Mouse (Mus musculus) urinary bladder, postnatal 10 days (tissue): ENCODE results near the gene Arvcf.

Source experiments
- DNase-seq: peaks from one replicate; pipeline ENCODE4 v3.0.0; 2022; ENCODE audit warnings: low spot score

Gene Arvcf

GRCm38 (mm10) chr16:18356961-18357360 lies 9.0 kb downstream of the Arvcf start:
- DNase-seq: no peak

GRCm38 (mm10) chr16:18357977-18358376 lies 10.0 kb downstream of the Arvcf start:
- no peak for DNase-seq

GRCm38 (mm10) chr16:18360151-18360805 lies 12.3 kb downstream of the Arvcf start:
- no peak for DNase-seq

GRCm38 (mm10) chr16:18362948-18363347 lies 15.0 kb downstream of the Arvcf start:
- no peak for DNase-seq

GRCm38 (mm10) chr16:18366849-18367248 lies 18.9 kb downstream of the Arvcf start:
- no peak for DNase-seq

- DNase-seq: no peak
Observed at GRCm38 (mm10) chr16:18370197-18370596, 22.2 kb downstream of the Arvcf start.

- DNase-seq: no peak
Observed at GRCm38 (mm10) chr16:18373632-18374031, 25.6 kb downstream of the Arvcf start.

- DNase-seq: no peak
Observed at GRCm38 (mm10) chr16:18376297-18376954, 28.4 kb downstream of the Arvcf start.

- DNase-seq: no peak
Observed at GRCm38 (mm10) chr16:18377203-18377602, 29.2 kb downstream of the Arvcf start.

- DNase-seq: no peak
Observed at GRCm38 (mm10) chr16:18378489-18378888, 30.5 kb downstream of the Arvcf start.

GRCm38 (mm10) chr16:18379338-18380001 lies 31.5 kb downstream of the Arvcf start:
- no peak for DNase-seq

GRCm38 (mm10) chr16:18380495-18381063 lies 32.6 kb downstream of the Arvcf start:
- DNase-seq: no peak

- DNase-seq: no peak
Observed at GRCm38 (mm10) chr16:18381621-18382258, 33.8 kb downstream of the Arvcf start.

GRCm38 (mm10) chr16:18383045-18383726 lies 35.2 kb downstream of the Arvcf start:
- no peak for DNase-seq

GRCm38 (mm10) chr16:18383756-18384155 lies 35.8 kb downstream of the Arvcf start:
- no peak for DNase-seq

- DNase-seq: no peak
Observed at GRCm38 (mm10) chr16:18384211-18384610, 36.2 kb downstream of the Arvcf start.

- no peak for DNase-seq
Observed at GRCm38 (mm10) chr16:18384659-18385058, 36.7 kb downstream of the Arvcf start.

- DNase-seq: no peak
Observed at GRCm38 (mm10) chr16:18385411-18385810, 37.4 kb downstream of the Arvcf start.

- DNase-seq: no peak
Observed at GRCm38 (mm10) chr16:18386451-18386850, 38.5 kb downstream of the Arvcf start.

GRCm38 (mm10) chr16:18386972-18387371 lies 39.0 kb downstream of the Arvcf start:
- no peak for DNase-seq

GRCm38 (mm10) chr16:18387704-18388582 lies 40.0 kb downstream of the Arvcf start:
- DNase-seq: no peak
